Mouse (Mus musculus) midbrain, embryonic 14.5 days (tissue): Measurements from ENCODE around the gene Gm15091. TPM values are rescaled to one million over a fixed set of nuclear protein-coding genes. Genes with fewer than 3 reads are reported as not detected.
"Not testable (repeated sequence)": the region's sequence is repeated elsewhere in the genome, so short reads cannot be mapped to it uniquely, and the experiment has no call there.

Experiments
- ATAC-seq: fragments of 200-750 bp; cut with Nextera tagmentation; 2 replicates; pipeline ENCODE4 v1.8.0; 2017; ENCODE audit warnings: moderate number of reproducible peaks, moderate library complexity; ENCODE audit not compliant: low FRiP score, low TSS enrichment
- DNase-seq: peaks from one replicate; pipeline ENCODE4 v3.0.0-alpha.2; 2015
- H3K27ac ChIP-seq: fragments of 300-500 bp; sonication (generic); replicated peaks from 2 replicates; pipeline ENCODE4 v1.5.1; 2014; ENCODE audit warnings: mild to moderate bottlenecking, low read depth, low read length, moderate library complexity
- H3K27me3 ChIP-seq: fragments of 300-500 bp; sonication (generic); 2 replicates; pipeline ENCODE4 v1.6.1; 2014; ENCODE audit warnings: low read length, control low read depth, mixed read lengths; ENCODE audit not compliant: control insufficient read depth, insufficient read depth
- H3K36me3 ChIP-seq: fragments of 300-500 bp; sonication (generic); 2 replicates; pipeline ENCODE4 v1.6.1; 2014; ENCODE audit warnings: low read length, control low read depth; ENCODE audit not compliant: control insufficient read depth, insufficient read depth
- H3K4me1 ChIP-seq: fragments of 300-500 bp; sonication (generic); 2 replicates; pipeline ENCODE4 v1.6.1; 2014; ENCODE audit warnings: mild to moderate bottlenecking, antibody characterized with exemption, low read length, control low read depth; ENCODE audit not compliant: control insufficient read depth, insufficient read depth
- H3K4me2 ChIP-seq: fragments of 300-500 bp; sonication (generic); 2 replicates; pipeline ENCODE4 v1.6.1; 2014; ENCODE audit warnings: mild to moderate bottlenecking, low read length, moderate library complexity
- H3K4me3 ChIP-seq: fragments of 300-500 bp; sonication (generic); replicated peaks from 2 replicates; pipeline ENCODE4 v1.5.1; 2014; ENCODE audit warnings: low read depth, low read length
- H3K9ac ChIP-seq: fragments of 300-500 bp; sonication (generic); replicated peaks from 2 replicates; pipeline ENCODE4 v1.6.1; 2014; ENCODE audit warnings: mild to moderate bottlenecking, low read length, moderate library complexity
- H3K9me3 ChIP-seq: fragments of 300-500 bp; sonication (generic); 2 replicates; pipeline ENCODE4 v1.6.1; 2016; ENCODE audit warnings: low read length, control low read depth, mixed read lengths; ENCODE audit not compliant: control insufficient read depth
- WGBS: fragments of 180-500 bp; shearing (Covaris S2); extraction: QIAGEN DNeasy Blood & Tissue Kit; methylation state at CpG from one replicate; pipeline ENCODE4 v1.1.7; 2014; 5-methylcytosine and 5-hydroxymethylcytosine counted together
- polyA plus RNA-seq: library from polyadenylated mRNA; unstranded; fragments of >200 nt; fragmentation: Nextera tagmentation; extraction: Ambion mirVana; gene quantifications from 2 replicates; pipeline ENCODE4 v1.2.1, GENCODE M21; 2014

Gene Gm15091
- not detected in 2 replicates for polyA plus RNA-seq

DNA sequence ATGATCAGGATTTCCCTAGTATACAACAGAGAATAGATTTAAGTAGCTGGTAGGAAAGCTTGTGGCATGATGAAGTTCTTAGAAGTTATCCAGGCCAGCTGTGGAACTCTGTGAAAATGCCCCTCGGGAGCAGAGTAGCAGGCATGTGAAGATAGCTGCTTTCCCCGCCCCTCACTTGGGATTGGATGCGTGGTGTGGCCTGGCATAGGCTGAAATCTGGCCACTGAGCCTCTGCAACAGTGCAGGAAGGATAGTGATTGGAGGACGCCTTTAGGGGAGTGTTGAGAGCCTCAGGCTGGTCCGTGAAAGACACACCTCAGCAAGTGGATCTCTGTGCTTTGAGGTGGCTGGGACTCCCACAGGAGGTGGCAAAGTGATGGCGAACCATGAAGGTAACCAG is at the start of gene Gm15091:
Gm15091 (plus strand) TSS at position 301 of the 400 bp plus-strand sequence.
- not testable (repeated sequence) for H3K9me3 ChIP-seq

More for the DNA sequence above, at the start of gene Gm15091:
- H3K36me3 ChIP-seq, DNase-seq, H3K4me3 ChIP-seq, H3K27me3 ChIP-seq, H3K4me2 ChIP-seq, H3K9ac ChIP-seq, H3K27ac ChIP-seq, H3K4me1 ChIP-seq, ATAC-seq: not testable (repeated sequence)
- 77% methylated on average over 5 of the region's 6 CpGs for WGBS

Other genes starting within 250 kb of the Gm15091 start
- not detected in 2 replicates for gene Gm15097, start 157.2 kb upstream of the Gm15091 start, polyA plus RNA-seq